Mouse (Mus musculus): ENCODE data around the gene Prkrip1.

The Prkrip1 gene

GRCm38 (mm10) chr5:136198474-136199391, at the start of gene Prkrip1:
Prkrip1 (minus strand) TSS chr5:136198963.
- peak; percentile 97 for DNase-seq

GRCm38 (mm10) chr5:136248441-136248840, 49.7 kb upstream of the Prkrip1 start:
- peak; percentile 19 to 31 for DNase-seq

GRCm38 (mm10) chr5:136246452-136246838, 47.7 kb upstream of the Prkrip1 start, which contains the start of gene Sh2b2:
Sh2b2 (minus strand) TSS chr5:136246556.
- DNase-seq = peak; percentile 24 to 27

GRCm38 (mm10) chr5:136245541-136246451, 47.0 kb upstream of the Prkrip1 start:
- no peak for DNase-seq

- DNase-seq = peak; percentile 76 to 81
Measured at GRCm38 (mm10) chr5:136244762-136245540, 46.2 kb upstream of the Prkrip1 start.

- DNase-seq = peak; percentile 27 to 30
Measured at GRCm38 (mm10) chr5:136243851-136244761, 45.3 kb upstream of the Prkrip1 start.

- peak; percentile 46 to 49 for DNase-seq
Measured at GRCm38 (mm10) chr5:136241161-136241560, 42.4 kb upstream of the Prkrip1 start.

GRCm38 (mm10) chr5:136240381-136240780, 41.6 kb upstream of the Prkrip1 start:
- DNase-seq = no peak

- no peak for DNase-seq
Measured at GRCm38 (mm10) chr5:136237607-136238006, 38.8 kb upstream of the Prkrip1 start.

- DNase-seq = no peak
Measured at GRCm38 (mm10) chr5:136236611-136237010, 37.8 kb upstream of the Prkrip1 start.

GRCm38 (mm10) chr5:136230348-136231035, 31.7 kb upstream of the Prkrip1 start:
- no peak for DNase-seq

GRCm38 (mm10) chr5:136226246-136226876, 27.6 kb upstream of the Prkrip1 start:
- DNase-seq = no peak

- DNase-seq = no peak
Measured at GRCm38 (mm10) chr5:136218585-136218984, 19.8 kb upstream of the Prkrip1 start.

- DNase-seq = no peak
Measured at GRCm38 (mm10) chr5:136217932-136218381, 19.2 kb upstream of the Prkrip1 start.

GRCm38 (mm10) chr5:136217004-136217665, 18.4 kb upstream of the Prkrip1 start:
- no peak for DNase-seq

- DNase-seq = no peak
Measured at GRCm38 (mm10) chr5:136215958-136216357, 17.2 kb upstream of the Prkrip1 start.

GRCm38 (mm10) chr5:136215211-136215610, 16.4 kb upstream of the Prkrip1 start:
- peak; percentile 19 to 28 for DNase-seq

GRCm38 (mm10) chr5:136213716-136214115, 15.0 kb upstream of the Prkrip1 start:
- DNase-seq = no peak

GRCm38 (mm10) chr5:136212716-136213115, 14.0 kb upstream of the Prkrip1 start:
- no peak for DNase-seq
